In the genomic region with DNA sequence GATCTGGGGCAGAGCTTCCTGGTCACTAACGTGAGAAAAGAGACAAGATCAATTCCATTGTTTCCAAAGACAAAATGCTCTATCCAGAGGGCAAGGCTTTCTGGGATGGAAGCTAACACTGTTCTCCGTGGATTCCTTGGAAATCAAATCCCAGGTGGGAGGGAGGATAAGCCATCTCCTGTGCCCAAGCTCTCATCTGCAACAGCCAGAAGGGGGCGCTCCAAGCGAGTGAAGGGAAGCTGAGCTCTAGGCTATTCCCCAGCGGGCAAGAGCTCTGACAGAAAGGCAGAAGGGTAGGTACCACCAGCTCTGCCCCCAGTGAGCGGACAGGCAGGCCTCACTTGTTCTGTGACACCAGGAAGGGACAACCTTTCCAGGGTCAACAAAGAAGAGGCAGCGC, we compare ENCODE assay signal across 8 mouse cellular contexts. TPM values are rescaled to one million over a fixed set of nuclear protein-coding genes. Genes with fewer than 3 reads are reported as not detected.
DNase-seq lines count a peak whose midpoint lies in the region; ATAC-seq and TF ChIP-seq lines count a peak whose summit lies in the region.

No protein-coding gene starts in this region.

- no peak for TF ChIP-seq CTCF in Patski (IDR thresholded peaks at IDR 0.05)
- peak; percentile 94 for TF ChIP-seq CTCF in layer of hippocampus, adult 2 months (conservative IDR thresholded peaks at IDR 0.05)
- TF ChIP-seq CTCF in lung, postnatal 0 days (IDR thresholded peaks at IDR 0.05) = peak; percentile 93

- no peaks in the 10 kb centered on the region for H3K9me3 ChIP-seq in heart, embryonic 16.5 days (replicated peaks; ENCODE audit: control insufficient read depth, low read length)
- H3K9me3 ChIP-seq in lung, postnatal 0 days (ENCODE audit: low read length) = no peaks in the 10 kb centered on the region

- peak; percentile 73 for DNase-seq in CD4-positive helper T cell, adult 2 months (ENCODE audit: low read depth, low spot score)
- DNase-seq in Patski (ENCODE audit: low read depth, low spot score) = no peak
- peak; percentile 75 to 85 for DNase-seq in cerebellum, postnatal 25 days
- peak; percentile 75 to 85 for DNase-seq in layer of hippocampus, adult 2 months (ENCODE audit: low spot score in 2 of 2)
- DNase-seq in lung, postnatal 0 days (ENCODE audit: low spot score) = peak; percentile 82
- DNase-seq in right cerebral cortex, postnatal 36 days (ENCODE audit: low spot score in 2 of 2) = peak; percentile 27 to 33
- peak; percentile 87 for DNase-seq in urinary bladder, postnatal 25 days (ENCODE audit: low spot score)

- no peak for TF ChIP-seq EP300 in lung, postnatal 0 days (IDR thresholded peaks at IDR 0.05)

- no peak overlapping the region for H3K27ac ChIP-seq in heart, embryonic 16.5 days (ENCODE audit: low read length)
- no peak overlapping the region for H3K27ac ChIP-seq in layer of hippocampus, adult 2 months
- no peak overlapping the region for H3K27ac ChIP-seq in lung, postnatal 0 days (ENCODE audit: low read length)

- H3K4me2 ChIP-seq in heart, embryonic 16.5 days (ENCODE audit: low read depth, low read length) = no peak overlapping the region
- no peak overlapping the region for H3K4me2 ChIP-seq in lung, postnatal 0 days (replicated peaks; ENCODE audit: low read depth, low read length)

- peak; percentile 32 for ATAC-seq in Patski
- ATAC-seq in heart, embryonic 16.5 days (replicated peaks; ENCODE audit: extremely low read depth, insufficient read depth, low FRiP score) = 0 out of 2 replicates have a peak, but pooled peaks have one; percentile 5
- ATAC-seq in lung, postnatal 0 days = peak; percentile 63

- H3K27me3 ChIP-seq in Patski = no peaks in the 10 kb centered on the region
- no peaks in the 10 kb centered on the region for H3K27me3 ChIP-seq in heart, embryonic 16.5 days (ENCODE audit: control insufficient read depth, insufficient read depth, low read length)
- H3K27me3 ChIP-seq in lung, postnatal 0 days (replicated peaks; ENCODE audit: insufficient read depth, low read length) = no peaks in the 10 kb centered on the region

- POLR2A ChIA-PET in Patski (lab: Charles Lee) = interaction anchor here (0.7 kb wide), 1 partner anchor 49 kb away, joined by 3 read pairs; no protein-coding TSS in a partner anchor

- no peak overlapping the region for H3K4me3 ChIP-seq in heart, embryonic 16.5 days (ENCODE audit: low read length)
- H3K4me3 ChIP-seq in layer of hippocampus, adult 2 months = no peak overlapping the region
- no peak overlapping the region for H3K4me3 ChIP-seq in lung, postnatal 0 days (ENCODE audit: low read depth, low read length)

- H3K9ac ChIP-seq in heart, embryonic 16.5 days (ENCODE audit: low read length) = no peak overlapping the region
- no peak overlapping the region for H3K9ac ChIP-seq in lung, postnatal 0 days (replicated peaks; ENCODE audit: low read depth)

- 25% methylated on average over 7 of the region's 7 CpGs for WGBS in heart, embryonic 16.5 days
- WGBS in lung, postnatal 0 days = 28% methylated on average over 7 of the region's 7 CpGs

- CTCF ChIA-PET in Patski (lab: Charles Lee) = interaction anchor here (0.8 to 15.8 kb wide), 20 partner anchors 10 to 364 kb away, joined by 3 to 236 read pairs (median 4); partner anchors contain the start of gene Cd82

- peaks cover 6% of the 10 kb centered on the region; the same call in 1 of the 2 replicates for H3K4me1 ChIP-seq in heart, embryonic 16.5 days (ENCODE audit: control insufficient read depth, insufficient read depth, low read length)
- H3K4me1 ChIP-seq in lung, postnatal 0 days (ENCODE audit: insufficient read depth, low read depth, low read length) = no peaks in the 10 kb centered on the region

- H3K36me3 ChIP-seq in heart, embryonic 16.5 days (ENCODE audit: control insufficient read depth, insufficient read depth) = no peaks in the 10 kb centered on the region
- no peaks in the 10 kb centered on the region for H3K36me3 ChIP-seq in lung, postnatal 0 days (ENCODE audit: insufficient read depth, low read length)

- in situ Hi-C loops in Patski (cut with MboI; ENCODE audit: low pct_unique_long_range_greater_than_20kb) = loop anchor here (5.0 kb wide), 1 partner anchor 46 kb away; no protein-coding TSS in a partner anchor

RNA-seq across cellular contexts. Expression of gene Cd82, which starts 41.6 kb away (rescaled TPM):
- polyA plus RNA-seq in Patski (2021) = 63.2 TPM
- polyA plus RNA-seq in heart, embryonic 16.5 days (2015; fragmentation: Nextera tagmentation; extraction: Ambion mirVana) = 47.6 and 58.8 TPM in 2 replicates
- 10 to 100 TPM; 17.2 to 17.9 TPM for total RNA-seq in layer of hippocampus, adult 2 months (2021)
- 94.1 and 106 TPM in 2 replicates for polyA plus RNA-seq in lung, postnatal 0 days (2015; fragmentation: Nextera tagmentation; extraction: Ambion mirVana)

Comparison
In these comparisons a context has a peak if more than half of its experiments do, and no peak if none do; other contexts are left out.
1. ATAC-seq: peak in every context shown above with its lines; median percentile 63 in lung, postnatal 0 days; 32 in Patski; 5 in heart, embryonic 16.5 days.